Comparison of ENCODE assay signal across 16 mouse cellular contexts in the genomic region with DNA sequence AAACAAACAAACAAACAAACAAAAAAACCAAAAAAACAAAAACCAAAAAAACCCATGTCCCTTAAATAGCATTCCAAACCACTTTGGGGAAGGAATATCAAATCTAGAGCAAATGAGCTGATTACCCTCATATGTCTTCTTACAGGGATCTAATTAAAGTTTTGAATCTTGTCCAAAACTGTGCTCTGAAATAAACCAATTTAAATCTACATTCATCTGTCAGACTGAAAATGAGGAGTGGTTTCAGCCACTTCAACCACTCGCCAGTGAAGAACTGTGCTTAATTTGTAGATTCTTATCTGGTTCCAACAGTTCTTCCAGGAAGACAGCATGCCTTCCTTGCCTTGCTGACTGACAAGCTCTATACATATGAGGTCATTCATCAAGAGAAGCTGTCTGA.
"Had no signal": no experiment of that assay in that cellular context is flagged by ENCODE, and none has a peak within 500 bp of the region (broad histone marks: within the 10 kb centered on the region; RNA-seq: fewer than 3 reads in every experiment).

No protein-coding gene starts in this region.

- H3K9me3 ChIP-seq: lung, embryonic 15.5 days; midbrain, embryonic 13.5 days; midbrain, embryonic 15.5 days; neural tube, embryonic 12.5 days; stomach, embryonic 15.5 days had no signal

- H3K4me2 ChIP-seq: lung, embryonic 15.5 days; midbrain, embryonic 11.5 days; midbrain, embryonic 13.5 days; midbrain, embryonic 15.5 days; neural tube, embryonic 12.5 days; stomach, embryonic 15.5 days had no signal

- H3K27me3 ChIP-seq: lung, embryonic 15.5 days; midbrain, embryonic 15.5 days; neural tube, embryonic 12.5 days; stomach, embryonic 15.5 days had no signal

- H3K9ac ChIP-seq: lung, embryonic 15.5 days; midbrain, embryonic 13.5 days; midbrain, embryonic 15.5 days; neural tube, embryonic 12.5 days; stomach, embryonic 15.5 days had no signal

- H3K4me3 ChIP-seq: lung, embryonic 15.5 days; megakaryocyte, embryonic 14.5 days; midbrain, embryonic 13.5 days; midbrain, embryonic 15.5 days; neural tube, embryonic 12.5 days; stomach, embryonic 15.5 days had no signal

- H3K27ac ChIP-seq: lung, embryonic 15.5 days; macrophage; midbrain, embryonic 13.5 days; midbrain, embryonic 15.5 days; neural tube, embryonic 12.5 days; stomach, embryonic 15.5 days; stomach, postnatal 0 days had no signal

- ATAC-seq: lung, postnatal 0 days; midbrain, embryonic 13.5 days; midbrain, embryonic 15.5 days had no signal

- H3K36me3 ChIP-seq: lung, embryonic 15.5 days; midbrain, embryonic 13.5 days; midbrain, embryonic 15.5 days; neural tube, embryonic 12.5 days; stomach, embryonic 15.5 days had no signal

- DNase-seq: lung, adult 2 months; lung, postnatal 14 days; lung, postnatal 36 days; right cerebral cortex, postnatal 14 days; thymus, adult 2 months; thymus, postnatal 25 days had no signal
